Mouse (Mus musculus) mouse trophoblast stem cell (cell line): ENCODE measurements at regions not wholly inside any gene's neighbourhood (a gene's known extent, or its start where the extent isn't known, plus 50 kb on each side); places are given as distances from the start of the nearest gene placed in this dataset.

ENCODE experiments used
- in situ Hi-C, 2 experiments: fragments of 300-500 bp; cut with MseI, MboI; formaldehyde crosslinking; loops; 2 replicates in 1 of 2; 3 replicates in 1 of 2; pipeline ENCODE4 v1.15.1; 2025

DNA sequence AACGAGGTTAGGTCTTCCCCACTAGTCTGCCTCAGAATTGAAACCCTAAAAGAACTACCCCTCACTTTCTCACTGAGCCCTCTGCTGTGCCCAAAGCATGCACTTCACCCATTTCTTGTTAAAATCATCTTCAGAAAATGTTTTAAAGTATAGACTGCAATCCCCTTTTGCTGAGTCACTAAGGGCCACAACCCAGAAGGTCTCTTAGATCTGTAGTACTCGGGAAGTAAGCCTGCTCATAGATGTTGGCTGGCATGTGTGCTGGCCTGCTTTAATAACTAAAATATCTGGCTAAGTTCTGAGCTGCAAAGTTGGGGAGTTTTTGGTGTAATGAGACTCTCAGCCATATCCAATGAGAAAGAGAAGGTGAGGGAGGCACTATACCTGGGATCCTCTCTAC lies 329.9 kb downstream of the Insc start:
- in situ Hi-C loops: no loop called here

DNA sequence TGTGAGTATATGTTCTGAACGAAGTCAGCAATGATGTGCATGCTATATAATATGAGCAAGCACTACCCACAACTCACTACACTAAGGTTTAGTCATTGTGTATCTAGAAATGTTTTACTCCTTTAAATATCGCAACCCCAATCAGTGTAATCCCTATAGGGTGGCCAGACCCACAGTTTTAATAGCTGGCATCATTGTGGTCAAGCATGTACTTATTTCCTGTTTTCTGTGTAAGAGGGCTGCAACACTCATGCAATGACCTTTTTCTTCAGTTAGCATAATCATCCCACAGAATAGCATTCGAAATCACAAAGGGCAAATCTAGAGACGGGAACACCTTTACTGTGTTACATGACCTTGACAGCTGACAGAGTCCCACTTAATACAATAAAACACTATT lies 333.3 kb downstream of the Insc start:
- in situ Hi-C loops: no loop called here

DNA sequence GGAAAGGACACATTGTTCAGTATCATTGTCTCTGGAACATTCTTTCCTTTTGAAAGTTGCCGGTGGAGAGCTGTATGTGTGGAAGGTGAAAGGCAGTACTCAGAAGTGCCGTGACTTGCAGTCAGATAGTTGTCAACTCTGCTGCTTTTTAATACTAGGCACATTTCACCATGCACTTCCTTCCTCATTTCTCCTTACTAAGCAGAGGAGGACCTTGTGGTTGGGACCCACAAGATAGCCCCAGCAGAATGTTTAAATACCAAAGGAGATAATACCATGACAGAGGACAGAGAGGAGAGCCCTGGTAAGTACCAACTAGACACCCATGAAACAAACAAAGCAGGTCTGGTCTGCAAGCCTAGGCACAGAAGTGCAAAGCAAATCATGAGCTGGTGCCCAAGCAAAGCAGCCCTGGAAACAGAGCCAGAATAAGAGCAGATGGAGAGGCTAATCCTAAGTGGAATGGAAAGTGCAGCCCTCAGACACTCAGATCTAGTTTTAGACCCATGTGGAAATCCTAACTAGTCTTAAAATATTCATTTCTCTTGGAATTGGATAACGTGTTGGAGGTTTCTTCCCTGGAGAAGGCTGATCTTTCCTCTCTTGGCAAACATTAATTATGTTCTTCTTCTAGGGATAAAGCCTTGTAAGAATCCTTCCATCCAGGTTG lies 341.4 kb downstream of the Insc start:
- in situ Hi-C loops: no loop called here

DNA sequence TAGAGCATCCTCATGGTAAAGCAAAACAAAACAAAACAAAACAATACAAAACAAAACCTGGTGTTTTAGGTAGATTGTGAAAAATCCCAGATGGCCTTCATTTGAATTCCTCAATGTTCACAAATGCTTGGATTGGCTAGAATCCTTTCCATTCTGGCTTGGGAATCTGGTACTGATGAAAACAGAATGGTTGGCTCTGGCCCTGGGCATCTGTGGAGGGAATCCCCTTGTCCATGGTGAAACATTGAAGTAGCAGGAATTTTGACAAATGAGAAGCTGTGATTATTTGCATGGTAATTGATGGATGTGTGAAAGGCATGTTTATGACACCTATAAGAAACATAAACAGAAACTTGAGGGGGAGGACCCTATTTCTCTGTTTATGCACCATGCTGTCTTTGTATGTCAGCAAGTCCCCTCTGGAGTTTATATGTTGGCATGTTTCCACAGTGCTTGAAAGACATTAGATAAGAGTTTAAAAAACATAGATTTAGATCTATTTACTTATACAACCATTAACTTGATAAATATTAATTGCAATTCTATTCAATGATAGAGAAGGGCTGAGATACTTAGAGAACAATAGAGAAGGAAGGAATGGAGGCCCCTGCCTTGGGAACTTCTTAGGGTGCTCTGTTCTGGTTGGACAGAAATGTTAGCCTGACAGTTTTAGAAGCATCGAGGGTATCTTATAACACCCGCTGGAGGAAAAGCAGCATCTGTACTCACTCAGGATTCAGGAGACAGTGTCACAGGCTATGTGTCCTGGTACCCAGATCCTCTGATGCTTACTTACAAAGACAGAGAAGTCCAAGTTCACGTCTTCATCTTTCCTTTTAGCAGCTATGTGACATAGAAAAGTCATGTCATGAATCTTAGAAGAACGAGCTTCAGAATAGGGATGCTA lies 343.3 kb downstream of the Insc start:
- in situ Hi-C loops: no loop called here

DNA sequence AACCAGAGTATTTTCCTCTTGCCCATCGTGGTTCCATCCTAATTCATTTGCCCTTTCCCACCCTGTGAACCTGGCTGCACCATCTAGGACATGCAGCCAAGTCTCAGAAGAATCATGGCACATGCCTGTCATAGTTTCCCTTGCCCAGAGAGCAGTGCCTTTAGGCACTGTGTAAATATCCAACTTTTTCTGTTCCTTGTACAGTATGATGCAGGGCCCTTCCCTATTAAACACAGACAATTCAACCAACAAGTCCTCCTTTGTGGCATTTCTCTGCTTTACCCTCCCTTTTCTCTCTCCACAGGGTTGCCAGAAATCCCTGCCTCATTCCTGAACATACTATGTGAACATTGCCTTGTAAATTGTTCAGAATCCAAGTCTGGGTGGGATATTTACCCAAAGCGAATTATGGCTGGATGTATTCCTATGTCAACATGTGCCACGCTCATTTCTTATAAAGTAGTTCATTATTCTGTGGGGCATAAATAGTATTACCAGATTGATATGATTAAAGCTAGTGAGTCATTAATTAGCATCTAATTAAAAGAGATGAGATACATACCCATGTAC lies 349.1 kb downstream of the Insc start:
- in situ Hi-C loops: no loop called here

DNA sequence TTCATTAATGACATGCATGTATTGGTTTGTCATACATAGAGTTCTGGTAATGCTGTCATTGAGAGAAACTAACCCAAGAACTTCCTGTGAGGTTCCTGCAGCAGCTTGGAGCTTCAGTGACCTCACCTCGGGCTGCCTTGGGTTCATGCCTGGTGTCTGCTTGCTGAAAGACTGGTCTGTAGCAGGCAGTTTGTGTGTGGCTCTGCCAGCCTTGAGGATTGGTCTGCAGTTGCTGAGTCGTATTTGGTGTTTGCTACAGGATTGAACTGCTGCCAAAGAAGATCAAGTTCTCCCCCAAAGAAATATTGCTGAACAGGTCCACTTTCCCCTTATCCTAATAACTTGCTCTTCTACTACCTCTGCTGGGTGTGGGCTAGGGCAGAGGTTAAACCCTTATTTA lies 362.5 kb downstream of the Insc start:
- in situ Hi-C loops: no loop called here

DNA sequence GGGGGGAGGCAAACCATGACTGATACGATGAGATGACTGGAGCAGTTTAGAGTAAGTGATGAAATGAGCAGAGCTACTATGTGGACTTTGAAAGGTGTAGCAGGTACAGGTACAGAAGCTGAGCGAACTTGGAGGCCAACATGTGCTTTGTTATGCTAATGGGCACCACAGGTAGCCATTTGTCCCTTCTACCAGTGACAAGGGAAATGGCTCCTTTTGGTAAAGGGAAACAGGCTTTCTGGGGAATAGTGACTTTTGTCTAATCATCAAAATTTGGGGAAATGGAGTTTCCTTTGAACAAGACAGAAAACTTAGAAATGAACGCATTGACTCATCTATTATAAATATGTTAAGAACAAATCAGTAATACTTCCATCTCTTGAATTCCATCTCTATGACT lies 368.8 kb downstream of the Insc start:
- in situ Hi-C loops: no loop called here

DNA sequence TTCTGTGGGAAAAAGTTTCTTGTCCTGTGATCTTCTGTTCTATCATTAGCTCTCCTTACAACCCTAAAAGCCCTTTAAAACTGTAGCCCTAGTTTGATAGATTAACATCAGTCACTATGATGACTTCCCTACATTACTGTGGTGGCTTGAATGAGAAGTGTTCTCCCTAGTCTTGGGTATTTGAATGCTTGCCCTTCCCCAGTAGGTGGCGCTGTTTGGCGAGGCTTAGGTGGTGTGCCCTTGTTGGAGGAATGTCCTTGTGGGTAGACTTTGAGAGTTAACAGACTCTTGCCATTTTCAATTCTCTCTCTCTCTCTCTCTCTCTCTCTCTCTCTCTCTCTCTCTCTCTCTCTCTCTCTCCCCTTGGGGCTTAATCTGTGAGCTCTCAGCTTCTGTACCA lies 379.8 kb downstream of the Insc start:
- in situ Hi-C loops: no loop called here

DNA sequence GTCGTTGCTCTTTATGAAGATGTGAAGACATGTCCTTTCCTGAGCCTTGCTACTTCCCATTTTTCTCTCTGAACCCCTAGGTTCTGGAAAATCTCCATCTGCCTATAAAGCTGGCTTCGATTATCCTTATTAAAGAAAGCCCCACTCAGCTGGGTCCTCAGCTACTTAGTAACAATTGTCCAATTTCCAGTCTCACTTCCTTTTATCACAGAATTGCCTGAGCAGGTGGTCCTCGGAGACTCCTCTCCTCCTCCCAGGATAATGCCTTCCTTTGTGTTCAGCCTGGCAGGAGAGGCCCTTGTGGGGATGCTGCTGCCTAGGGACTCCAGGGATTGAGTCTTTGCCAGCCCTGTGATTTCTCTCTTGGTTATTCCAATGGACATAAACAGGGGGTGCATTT lies 385.5 kb downstream of the Insc start:
- in situ Hi-C loops: no loop called here

DNA sequence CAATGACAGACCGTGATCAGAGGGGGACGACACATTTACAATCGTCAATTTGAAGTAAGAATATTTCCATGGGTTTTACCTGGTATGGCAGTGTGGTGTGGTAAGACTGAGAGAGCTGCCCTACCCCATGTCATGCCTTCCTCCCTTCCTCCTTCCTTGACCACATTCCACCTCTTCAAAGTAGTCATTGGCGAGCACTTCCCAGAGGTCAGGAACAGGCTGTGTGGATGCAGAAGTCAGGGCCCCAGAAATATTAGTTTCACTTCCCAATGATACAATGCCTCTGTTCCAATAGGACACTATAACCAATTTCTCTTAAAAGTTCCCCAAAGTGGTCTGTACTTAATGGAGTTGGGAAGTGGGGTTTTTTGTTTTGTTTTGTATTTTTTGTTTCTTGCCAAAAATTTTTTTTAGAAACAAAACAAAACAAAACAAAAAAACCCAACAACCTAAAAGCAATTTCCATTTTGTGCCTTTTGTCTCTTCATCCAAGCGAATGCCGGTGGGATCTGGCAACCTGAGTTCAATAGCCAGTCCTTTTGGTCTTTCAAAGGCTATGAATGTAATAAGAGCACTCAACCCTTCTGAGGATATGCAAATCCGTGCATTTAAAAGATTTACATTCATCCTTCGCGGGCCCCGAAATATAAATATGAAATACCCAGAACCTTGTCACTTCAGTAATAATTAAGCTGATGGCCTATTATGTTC lies 387.9 kb downstream of the Insc start:
- in situ Hi-C loops: no loop called here

DNA sequence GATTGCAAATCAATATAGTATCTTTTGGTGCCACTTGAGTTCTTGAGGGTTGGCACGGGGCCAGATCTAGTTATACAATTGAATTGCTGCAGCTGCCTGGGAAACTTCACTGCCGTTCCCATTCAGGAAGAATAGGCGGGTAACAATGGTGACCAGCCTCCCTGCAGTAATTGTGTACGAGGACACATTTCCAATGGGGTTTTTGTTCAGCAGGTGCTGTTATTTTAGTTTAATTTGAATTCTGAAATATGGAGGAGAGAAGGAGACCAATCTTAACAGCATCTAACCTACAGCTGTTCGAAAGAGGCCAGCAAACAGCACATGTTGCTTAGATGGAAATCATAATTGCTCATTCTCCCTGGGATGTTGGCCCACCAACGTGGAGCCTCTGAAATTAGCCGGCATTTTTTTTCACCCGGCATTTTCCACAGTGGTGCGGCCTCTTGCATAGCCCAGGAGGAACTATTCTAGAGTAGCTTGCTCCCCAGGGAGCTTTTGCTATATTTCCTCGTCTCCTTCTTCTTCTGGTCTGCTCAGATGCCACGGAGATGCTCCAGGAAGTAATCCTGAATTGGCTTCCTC lies 388.6 kb downstream of the Insc start:
- in situ Hi-C loops: no loop called here

DNA sequence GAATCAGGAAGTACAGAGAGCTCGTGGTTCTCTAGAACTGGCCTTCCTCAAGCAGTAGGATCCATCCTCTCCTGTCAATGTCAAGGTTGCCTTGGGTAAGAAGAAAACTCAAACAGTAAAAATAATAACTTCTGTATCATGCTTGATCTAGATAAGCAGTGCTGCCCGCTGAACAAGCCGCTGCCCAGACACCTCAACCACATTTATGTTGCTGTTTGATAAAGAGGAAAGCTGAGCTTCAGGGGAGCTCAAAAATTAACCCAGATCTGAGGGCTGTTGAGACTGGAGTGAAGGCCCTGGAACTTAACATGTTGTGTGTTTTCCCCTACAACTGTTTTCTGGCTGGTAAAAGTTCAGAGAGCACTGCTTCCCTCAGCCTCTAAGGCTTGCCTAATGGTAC lies 389.1 kb downstream of the Insc start:
- in situ Hi-C loops: no loop called here

DNA sequence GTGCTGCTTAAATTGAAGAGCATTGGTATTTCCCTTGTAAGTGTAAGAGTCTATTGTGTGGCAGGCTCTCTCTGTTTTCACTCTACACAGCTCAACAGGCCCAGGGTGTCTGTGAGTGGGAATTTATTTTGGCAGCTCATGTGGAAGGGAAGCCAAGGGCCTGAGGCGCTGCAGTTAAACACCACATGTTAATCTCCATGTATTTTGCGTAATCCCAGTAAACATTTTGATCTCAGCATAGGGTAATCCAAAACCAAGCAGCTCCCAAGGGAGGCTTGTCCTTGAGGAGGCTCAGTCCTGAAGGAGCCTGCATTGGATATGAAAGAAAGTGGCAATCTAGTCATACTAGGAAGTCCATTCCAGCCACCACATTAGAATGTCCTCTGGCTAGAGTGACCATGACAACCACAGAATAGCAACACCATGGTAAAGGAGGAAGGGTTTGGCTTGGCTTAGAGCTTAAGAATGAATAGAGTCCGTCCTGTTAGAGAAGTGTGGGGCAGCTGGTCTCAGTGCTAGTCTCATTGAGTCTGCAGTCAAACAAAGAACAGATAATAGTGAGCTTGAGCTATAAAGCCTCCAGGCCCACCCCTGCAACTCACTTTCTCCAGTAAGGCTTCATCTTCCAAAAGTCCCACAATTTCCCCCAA lies 391.6 kb downstream of the Insc start:
- in situ Hi-C loops: no loop called here

DNA sequence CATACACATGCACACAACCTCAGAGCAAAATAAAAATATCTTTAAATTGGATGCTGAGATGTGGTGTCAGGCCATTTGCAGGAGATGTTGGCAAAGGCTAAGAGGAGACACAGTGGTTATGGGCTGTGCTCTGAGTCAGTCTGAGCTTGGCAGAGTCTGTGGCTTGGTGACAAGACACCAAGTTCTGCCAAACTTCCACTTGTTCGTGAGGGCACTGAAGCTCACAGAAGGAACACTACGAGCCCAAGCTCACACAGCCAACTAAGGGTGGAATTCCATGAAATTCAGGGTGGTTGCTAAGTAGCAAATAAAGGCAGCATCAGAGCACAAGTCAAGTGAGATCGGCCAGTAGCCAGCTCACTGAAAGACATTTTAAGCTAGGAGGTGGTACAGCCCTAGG lies 396.8 kb downstream of the Insc start:
- in situ Hi-C loops: no loop called here

DNA sequence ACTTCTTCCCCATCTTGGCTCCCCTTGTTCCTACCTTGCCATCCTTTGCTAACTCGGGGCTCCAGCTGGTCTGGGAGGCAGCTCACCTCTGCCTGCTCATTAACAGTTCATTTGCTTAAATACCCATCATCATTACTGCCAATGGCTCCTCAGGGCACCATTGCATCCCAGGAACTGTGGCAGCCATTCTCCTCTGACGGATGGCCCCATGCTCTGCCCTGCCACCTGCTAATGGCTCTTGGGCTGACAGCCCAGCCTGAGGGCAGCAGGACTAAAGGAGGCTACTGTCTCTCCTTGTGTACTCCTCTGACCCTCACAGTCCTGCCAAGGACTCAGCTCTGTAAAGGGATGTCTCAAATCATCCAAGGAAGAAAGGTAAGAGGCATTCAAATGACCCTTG lies 398.7 kb downstream of the Insc start:
- in situ Hi-C loops: no loop called here

DNA sequence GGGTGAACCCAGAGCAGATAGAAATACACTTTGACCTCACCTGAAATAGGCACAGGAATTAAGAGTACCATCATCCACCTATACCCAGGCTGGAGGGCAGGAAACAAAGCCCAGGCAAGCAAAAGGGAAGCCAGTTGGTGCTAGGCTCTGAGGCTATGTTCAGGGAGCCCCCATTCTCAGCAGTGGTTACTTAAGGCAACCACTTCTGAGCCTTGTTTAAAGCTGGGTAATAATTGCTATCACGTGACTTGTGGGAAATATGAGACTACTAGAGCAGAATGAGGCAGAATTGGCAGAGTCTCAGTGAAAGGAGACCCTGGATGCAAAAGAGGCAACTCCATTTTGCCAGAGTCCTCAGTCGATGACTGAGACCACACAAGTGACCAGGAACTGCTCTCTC lies 401.5 kb downstream of the Insc start:
- in situ Hi-C loops: no loop called here

DNA sequence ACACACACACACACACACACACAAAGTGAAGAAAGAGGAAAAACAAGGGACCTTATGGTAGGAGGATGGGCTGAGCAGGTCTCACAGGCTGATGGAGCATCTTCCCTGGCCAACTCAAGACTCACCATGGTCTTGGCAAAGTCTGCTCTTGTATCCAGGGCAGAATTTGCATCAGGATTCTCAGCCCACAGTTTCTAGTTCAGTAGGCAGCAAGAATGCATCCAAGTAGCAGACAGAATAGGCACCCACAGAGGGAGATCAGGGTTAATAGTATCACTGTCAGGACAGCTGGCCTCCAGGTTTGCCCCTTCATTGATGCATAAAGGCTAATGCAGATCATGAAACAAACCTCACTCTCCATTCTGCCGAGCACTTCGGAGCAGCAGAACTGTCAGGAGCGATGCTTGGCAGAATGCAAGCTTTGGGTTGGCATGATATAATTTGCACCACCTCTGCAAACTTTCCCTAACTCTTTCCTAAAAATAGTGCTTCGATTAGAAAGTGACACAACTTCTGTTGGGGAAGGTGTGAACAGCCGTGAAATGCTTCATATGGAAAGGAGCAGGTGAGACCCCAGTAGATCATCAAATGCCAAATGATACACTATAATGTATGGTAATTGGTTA lies 404.0 kb downstream of the Insc start:
- in situ Hi-C loops: no loop called here

DNA sequence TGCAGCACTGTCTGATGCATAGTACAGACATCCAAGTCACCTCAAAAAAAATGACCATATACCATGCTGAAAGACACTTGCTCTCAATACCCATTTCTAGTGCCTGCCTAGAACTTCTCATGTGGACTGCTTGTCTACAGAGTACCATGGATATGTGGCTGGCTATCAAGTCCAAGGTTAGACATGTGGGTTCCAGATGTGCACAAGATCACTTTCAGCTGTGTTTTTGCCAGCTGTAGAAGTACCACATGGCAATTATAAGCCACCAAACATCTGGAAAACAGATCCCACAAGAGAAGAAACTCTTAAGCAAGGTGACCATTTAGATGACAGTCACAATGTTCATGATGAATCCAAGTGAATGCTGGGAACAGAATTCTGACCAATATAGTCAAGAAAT lies 409.8 kb downstream of the Insc start:
- in situ Hi-C loops: no loop called here

DNA sequence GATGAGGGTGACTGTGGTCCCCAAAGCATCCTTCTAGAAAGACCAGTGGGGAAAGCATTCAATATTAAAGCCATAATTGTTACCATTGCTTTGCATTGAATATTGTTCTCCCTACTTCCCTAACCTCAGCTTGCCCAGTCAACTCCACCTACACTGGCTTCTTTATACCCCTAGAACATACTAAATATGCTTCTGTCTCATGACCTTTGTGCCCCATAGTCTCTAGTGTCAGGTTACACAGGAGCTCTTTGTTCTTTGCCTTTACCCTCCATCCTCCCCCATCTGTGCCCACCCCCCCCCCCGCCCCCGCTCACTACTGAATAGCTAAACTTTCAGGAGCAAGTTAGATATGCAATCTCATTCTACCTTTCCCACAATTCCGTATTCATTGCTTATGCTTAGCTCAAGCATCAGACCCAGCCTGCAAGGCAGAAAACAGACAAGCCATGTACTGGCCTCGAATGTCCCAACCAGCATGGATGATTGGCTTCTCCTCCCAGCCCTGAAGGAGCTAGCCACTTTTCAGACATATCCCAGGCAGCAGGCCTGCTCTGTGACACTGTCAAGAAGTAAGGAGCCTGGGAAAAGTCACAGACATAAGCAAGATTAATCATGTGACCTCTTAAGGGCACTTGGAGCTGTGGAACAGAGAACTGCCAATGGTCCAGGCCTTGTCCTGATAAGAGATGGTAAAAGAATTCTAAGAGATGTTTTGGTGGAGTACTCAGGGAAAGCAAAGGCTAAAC lies 410.4 kb downstream of the Insc start:
- in situ Hi-C loops: no loop called here

DNA sequence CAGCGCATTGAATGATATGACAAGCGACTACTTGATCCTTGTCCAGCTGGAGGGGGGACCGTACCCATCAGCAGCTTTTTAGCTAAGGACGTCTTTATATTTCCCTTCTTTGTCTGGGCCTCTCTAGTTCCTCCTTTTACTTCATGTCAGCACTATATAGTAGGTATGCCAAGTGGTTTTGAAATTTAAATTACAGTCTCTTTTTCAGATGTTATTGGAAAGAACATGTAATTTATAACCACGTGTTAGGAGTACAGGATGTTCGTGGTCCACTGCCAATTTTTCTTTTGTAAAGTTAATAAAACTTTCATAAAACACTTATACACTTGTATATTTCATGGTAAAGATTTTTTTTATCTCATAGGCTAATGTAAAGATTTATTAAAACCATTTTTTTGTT lies 426.5 kb downstream of the Insc start:
- in situ Hi-C loops: no loop called here
